Mouse (Mus musculus) left cerebral cortex, adult 8-10 months (tissue): ENCODE data around the gene Shpk. TPM values are rescaled to one million over a fixed set of nuclear protein-coding genes. Genes with fewer than 3 reads are reported as not detected.

Experiments
- DNase-seq, 2 experiments: peaks; one replicate each; pipeline ENCODE4 v3.0.0; 2022; ENCODE audit warnings: low spot score in 2 of 2
- total RNA-seq, 4 experiments: library from RNA; stranded (reverse); gene quantifications; 2 replicates each; pipeline ENCODE4 v1.2.4; 2022

Gene Shpk
- total RNA-seq, 4 experiments from 2014 or later: 3.2 to 4.1 (median 3.7) TPM

DNA sequence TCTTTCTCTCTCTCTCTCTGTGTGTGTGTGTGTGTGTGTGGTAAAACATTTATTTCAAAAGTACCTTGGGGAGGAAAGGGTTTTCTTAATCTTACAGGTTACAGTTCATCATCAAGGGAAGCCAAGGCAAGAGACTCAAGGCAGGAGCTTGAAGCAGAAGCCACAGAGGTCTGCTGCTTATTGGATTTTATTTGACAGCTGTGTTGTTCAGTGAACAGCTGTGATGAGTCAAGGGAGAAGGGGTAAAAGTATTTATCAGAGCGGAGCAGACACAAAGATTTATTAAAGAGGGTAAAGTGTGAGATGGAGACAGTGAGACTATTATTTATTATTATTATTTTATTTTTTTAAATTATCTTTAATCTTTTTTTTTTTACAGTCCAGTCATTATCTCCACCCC lies 62.1 kb downstream of the Shpk start:
- DNase-seq: no peak

DNA sequence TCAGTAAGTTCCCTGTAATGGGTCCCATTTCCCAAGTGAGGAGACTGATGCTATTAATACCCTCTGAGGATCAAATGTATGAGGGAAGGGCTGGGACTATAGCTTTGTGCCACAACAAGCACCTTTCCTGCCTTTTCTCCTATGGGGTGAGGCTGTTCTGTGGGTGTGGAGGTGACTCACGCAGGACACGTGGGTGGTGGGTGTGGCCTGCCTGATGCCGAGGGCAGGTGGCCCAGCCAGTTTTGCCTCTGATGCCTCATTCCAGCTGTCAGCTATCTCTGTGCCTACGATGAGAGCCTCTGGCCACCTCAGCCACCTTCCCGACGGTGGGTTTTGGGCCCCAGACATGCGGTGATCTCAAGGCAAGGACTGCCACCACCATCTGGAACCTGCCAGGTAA lies 68.0 kb downstream of the Shpk start, which contains the start of gene Trpv3:
Gene Trpv3, plus strand, starts transcription at position 122 of the 400 bp plus-strand sequence.
- no peak for DNase-seq

Other genes with a start within 250 kb of the Shpk start
- 1 to 10 TPM; 6.5 to 8.0 (median 7.1) TPM for gene Atp2a3, start 238.3 kb upstream of the Shpk start, total RNA-seq
- gene P2rx1, start 200.4 kb upstream of the Shpk start, total RNA-seq: under 1 TPM; 0.21 to 0.89 (median 0.41) TPM
- gene Camkk1, start 180.5 kb upstream of the Shpk start, total RNA-seq: 100 to 1,000 TPM; 107 to 111 (median 108) TPM
- 1 to 10 TPM; 8.4 to 9.4 (median 9.2) TPM for gene Ncbp3, start 151.7 kb upstream of the Shpk start, total RNA-seq
- gene Itgae, start 108.9 kb upstream of the Shpk start, total RNA-seq: under 1 TPM; 0.18 to 0.37 (median 0.29) TPM
- gene Haspin, start 61.2 kb upstream of the Shpk start, total RNA-seq: under 1 TPM in 3 of 4 experiments, not detected in 1; 0.14 to 0.30 (median 0.22) TPM
- 1 to 10 TPM in 2 of 4 experiments, under 1 TPM in 2; 0.70 to 1.4 (median 0.97) TPM for gene P2rx5, start 39.0 kb upstream of the Shpk start, total RNA-seq
- 10 to 100 TPM; 39.9 to 46.8 (median 42.9) TPM for gene Emc6, start 22.4 kb upstream of the Shpk start, total RNA-seq
- gene Tax1bp3, start 22.4 kb upstream of the Shpk start, total RNA-seq: 10 to 100 TPM in 3 of 4 experiments, 1 to 10 TPM in 1; 9.9 to 12.1 (median 11.0) TPM
- 10 to 100 TPM; 17.2 to 24.7 (median 19.9) TPM for gene Ctns, start 418 bp upstream of the Shpk start, total RNA-seq
- gene Trpv1, start 34.8 kb downstream of the Shpk start, total RNA-seq: under 1 TPM in 1 of 4 experiments, not detected in 3; 0.16 TPM
- under 1 TPM; 0.43 to 0.59 (median 0.47) TPM for gene Trpv3, start 67.9 kb downstream of the Shpk start, total RNA-seq
- 10 to 100 TPM; 20.9 to 29.6 (median 25.7) TPM for gene Aspa, start 130.1 kb downstream of the Shpk start, total RNA-seq
- not detected for gene Gm49340, start 130.3 kb downstream of the Shpk start, total RNA-seq
- gene Spata22, start 130.3 kb downstream of the Shpk start, total RNA-seq: not detected
- gene Olfr20, start 151.3 kb downstream of the Shpk start, total RNA-seq: not detected
- not detected for gene Olfr376, start 171.8 kb downstream of the Shpk start, total RNA-seq
- gene Olfr1, start 200.2 kb downstream of the Shpk start, total RNA-seq: not detected
- not detected for gene Olfr378, start 229.0 kb downstream of the Shpk start, total RNA-seq